Mouse (Mus musculus) spleen, adult 2 months (tissue): Measurements from ENCODE around the gene Rnf216.

Experiments
- CTCF ChIP-seq: fragments of 200-500 bp; IDR thresholded peaks from 2 replicates; pipeline ENCODE4 v1.5.1; 2011; ENCODE audit warnings: mild to moderate bottlenecking, inconsistent platforms; ENCODE audit not compliant: insufficient read depth, insufficient read length, insufficient replicate concordance; ENCODE audit errors: extremely low read depth
- POLR2A ChIP-seq: fragments of 200-500 bp; IDR thresholded peaks from 2 replicates; pipeline ENCODE4 v1.6.1; 2011; ENCODE audit warnings: low read depth, low read length, inconsistent platforms

- no peak for TF ChIP-seq POLR2A
- no peak for TF ChIP-seq CTCF
Measured at GRCm38 (mm10) chr5:143095256-143095655, 17.5 kb downstream of the Rnf216 start.
